Mouse (Mus musculus): ENCODE results near the gene Gm11437. TPM values are rescaled to one million over a fixed set of nuclear protein-coding genes. Genes with fewer than 3 reads are reported as not detected.

Gene Gm11437
- polyA plus RNA-seq, 2 experiments = not detected

GRCm38 (mm10) chr11:84164123-84164522, 3.2 kb downstream of the Gm11437 start:
- 78% methylated on average over 6 of the region's 6 CpGs for WGBS
- DNase-seq (ENCODE audit: low spot score) (no peak), ATAC-seq (ENCODE audit: low FRiP score, low read depth) (no peak)
- Histone ChIP-seq H3K9ac (ENCODE audit: low read depth, low read length, severe bottlenecking) (no peak overlapping the region), H3K9me3 (ENCODE audit: control insufficient read depth, low read length) (no peaks in the 10 kb centered on the region), H3K27ac (replicated peaks; ENCODE audit: low read depth, low read length) (no peak overlapping the region), H3K4me2 (replicated peaks; ENCODE audit: low read depth, low read length, severe bottlenecking) (no peak overlapping the region), H3K4me1 (ENCODE audit: control insufficient read depth, insufficient read depth, low read length) (0 out of 2 replicates have a peak, but pooled peaks cover 3% of the 10 kb centered on the region), H3K27me3 (ENCODE audit: control insufficient read depth, insufficient read depth, low read length) (no peaks in the 10 kb centered on the region), H3K4me3 (replicated peaks; ENCODE audit: low read length) (no peak overlapping the region), H3K36me3 (ENCODE audit: control insufficient read depth, insufficient read depth, low read length) (no peaks in the 10 kb centered on the region)
- TF ChIP-seq POLR2A (IDR thresholded peaks at IDR 0.05; ENCODE audit: borderline replicate concordance, extremely low read depth, insufficient read depth, insufficient read length) = no peak

- WGBS = 89% methylated on average over 4 of the region's 4 CpGs
- no peak for DNase-seq (ENCODE audit: low spot score)
- Histone ChIP-seq H3K4me3 (replicated peaks; ENCODE audit: low read length) (no peak overlapping the region), H3K36me3 (ENCODE audit: control insufficient read depth, insufficient read depth, low read length) (no peaks in the 10 kb centered on the region), H3K4me1 (ENCODE audit: control insufficient read depth, insufficient read depth, low read length) (no peaks in the 10 kb centered on the region), H3K9ac (ENCODE audit: low read depth, low read length, severe bottlenecking) (no peak overlapping the region), H3K4me2 (replicated peaks; ENCODE audit: low read depth, low read length, severe bottlenecking) (no peak overlapping the region), H3K9me3 (ENCODE audit: control insufficient read depth, low read length) (no peaks in the 10 kb centered on the region), H3K27me3 (ENCODE audit: control insufficient read depth, insufficient read depth, low read length) (no peaks in the 10 kb centered on the region), H3K27ac (replicated peaks; ENCODE audit: low read depth, low read length) (no peak overlapping the region)
- TF ChIP-seq POLR2A (IDR thresholded peaks at IDR 0.05; ENCODE audit: borderline replicate concordance, extremely low read depth, insufficient read depth, insufficient read length) = no peak
- ATAC-seq (ENCODE audit: low FRiP score, low read depth) = no peak
Measured at GRCm38 (mm10) chr11:84156535-84157262, 10.6 kb downstream of the Gm11437 start.

DNA sequence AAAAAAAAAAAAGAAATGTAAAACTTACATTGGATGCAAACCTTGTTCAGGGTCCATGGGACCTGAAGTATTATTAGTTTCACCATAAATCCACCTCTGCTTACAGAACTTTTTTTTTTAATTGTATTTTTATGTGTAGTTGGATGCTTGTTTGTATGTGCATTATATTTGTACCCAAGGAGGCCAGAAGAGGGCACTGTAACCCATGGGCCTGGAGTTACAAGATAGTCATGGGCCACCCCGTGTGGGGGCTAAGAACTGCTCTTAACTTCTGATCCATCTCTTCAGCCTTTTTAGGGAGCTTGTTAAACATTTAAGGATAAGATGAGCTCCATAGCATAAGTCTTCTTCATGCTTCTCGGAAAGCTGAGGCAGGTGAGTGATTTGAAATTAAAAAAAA, 16.4 kb downstream of the Gm11437 start:
- ATAC-seq (ENCODE audit: low FRiP score, low read depth) = no peak
- no peaks in the 10 kb centered on the region for H3K36me3 ChIP-seq (ENCODE audit: control insufficient read depth, insufficient read depth, low read length)
- no peak overlapping the region for H3K4me2 ChIP-seq (replicated peaks; ENCODE audit: low read depth, low read length, severe bottlenecking)
- TF ChIP-seq POLR2A (IDR thresholded peaks at IDR 0.05; ENCODE audit: borderline replicate concordance, extremely low read depth, insufficient read depth, insufficient read length) = no peak
- H3K27me3 ChIP-seq (ENCODE audit: control insufficient read depth, insufficient read depth, low read length) = no peaks in the 10 kb centered on the region
- no peak overlapping the region for H3K9ac ChIP-seq (ENCODE audit: low read depth, low read length, severe bottlenecking)
- H3K27ac ChIP-seq (replicated peaks; ENCODE audit: low read depth, low read length) = no peak overlapping the region
- H3K9me3 ChIP-seq (ENCODE audit: control insufficient read depth, low read length) = no peaks in the 10 kb centered on the region
- 73% methylated on average over 2 of the region's 2 CpGs for WGBS
- H3K4me3 ChIP-seq (replicated peaks; ENCODE audit: low read length) = no peak overlapping the region
- DNase-seq (ENCODE audit: low spot score) = no peak
- no peaks in the 10 kb centered on the region for H3K4me1 ChIP-seq (ENCODE audit: control insufficient read depth, insufficient read depth, low read length)

- ATAC-seq (ENCODE audit: low FRiP score, low read depth) (no peak), DNase-seq (ENCODE audit: low spot score) (no peak)
- Histone ChIP-seq H3K27ac (replicated peaks; ENCODE audit: low read depth, low read length) (no peak overlapping the region), H3K9me3 (ENCODE audit: control insufficient read depth, low read length) (no peaks in the 10 kb centered on the region), H3K4me3 (replicated peaks; ENCODE audit: low read length) (no peak overlapping the region), H3K4me2 (replicated peaks; ENCODE audit: low read depth, low read length, severe bottlenecking) (no peak overlapping the region), H3K4me1 (ENCODE audit: control insufficient read depth, insufficient read depth, low read length) (no peaks in the 10 kb centered on the region), H3K36me3 (ENCODE audit: control insufficient read depth, insufficient read depth, low read length) (no peaks in the 10 kb centered on the region), H3K9ac (ENCODE audit: low read depth, low read length, severe bottlenecking) (no peak overlapping the region), H3K27me3 (ENCODE audit: control insufficient read depth, insufficient read depth, low read length) (no peaks in the 10 kb centered on the region)
- TF ChIP-seq POLR2A (IDR thresholded peaks at IDR 0.05; ENCODE audit: borderline replicate concordance, extremely low read depth, insufficient read depth, insufficient read length) = no peak
- 64% methylated on average over 3 of the region's 3 CpGs for WGBS
Measured at GRCm38 (mm10) chr11:84146081-84146480, 21.2 kb downstream of the Gm11437 start.

DNA sequence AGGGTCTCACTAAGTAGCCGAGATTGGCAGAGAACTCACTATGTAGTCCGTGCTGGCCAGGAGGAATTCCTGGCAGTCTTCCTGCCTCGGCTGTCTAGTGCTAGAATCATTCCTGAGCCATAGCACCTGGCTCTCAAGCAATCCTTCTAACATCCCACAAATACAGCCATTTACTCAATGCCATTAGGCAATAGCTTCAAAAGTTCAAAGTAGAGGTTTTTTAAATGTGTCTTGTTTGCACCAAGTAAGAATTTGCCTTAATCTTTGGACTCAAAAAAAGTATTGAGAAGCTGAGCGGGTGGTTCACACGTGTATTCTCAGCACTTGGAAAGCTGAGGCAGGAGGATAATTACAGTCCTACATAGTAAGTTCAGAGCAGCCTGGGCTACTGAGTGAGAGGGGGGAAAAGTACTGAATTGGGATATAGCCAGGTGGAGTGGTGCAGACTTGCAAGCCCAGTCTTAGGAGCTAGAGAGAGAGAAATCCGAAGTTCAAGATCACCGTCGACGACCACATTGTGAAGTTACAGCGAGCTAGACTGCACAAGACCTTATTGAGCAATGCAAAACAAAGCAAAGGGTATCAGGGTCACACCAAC, 22.0 kb downstream of the Gm11437 start:
- Histone ChIP-seq H3K4me2 (replicated peaks; ENCODE audit: low read depth, low read length, severe bottlenecking) (no peak overlapping the region), H3K36me3 (ENCODE audit: control insufficient read depth, insufficient read depth, low read length) (no peaks in the 10 kb centered on the region), H3K27me3 (ENCODE audit: control insufficient read depth, insufficient read depth, low read length) (no peaks in the 10 kb centered on the region), H3K27ac (replicated peaks; ENCODE audit: low read depth, low read length) (no peak overlapping the region), H3K9me3 (ENCODE audit: control insufficient read depth, low read length) (no peaks in the 10 kb centered on the region), H3K9ac (ENCODE audit: low read depth, low read length, severe bottlenecking) (no peak overlapping the region), H3K4me3 (replicated peaks; ENCODE audit: low read length) (no peak overlapping the region), H3K4me1 (ENCODE audit: control insufficient read depth, insufficient read depth, low read length) (no peaks in the 10 kb centered on the region)
- no peak for ATAC-seq (ENCODE audit: low FRiP score, low read depth)
- no peak for TF ChIP-seq POLR2A (IDR thresholded peaks at IDR 0.05; ENCODE audit: borderline replicate concordance, extremely low read depth, insufficient read depth, insufficient read length)
- 77% methylated on average over 10 of the region's 10 CpGs for WGBS
- DNase-seq (ENCODE audit: low spot score) = no peak

Data from limb, embryonic 14.5 days (tissue).